Mouse (Mus musculus): Measurements from ENCODE around the gene Musk. TPM values are rescaled to one million over a fixed set of nuclear protein-coding genes. Genes with fewer than 3 reads are reported as not detected.
A peak's percentile ranks its signal among the peaks of the same experiment; 100 is the strongest.

The Musk gene
- polyA plus RNA-seq, 1 experiment from 2014 or later: 0.62 TPM

GRCm38 (mm10) chr4:58307421-58307820 is 21.7 kb downstream of the Musk start:
- ATAC-seq (replicated peaks; ENCODE audit: low FRiP score, low read depth) (no peak), DNase-seq (ENCODE audit: low spot score) (peak; percentile 19)
- Histone ChIP-seq H3K9ac (ENCODE audit: low read depth, low read length) (no peak overlapping the region), H3K27ac (no peak overlapping the region), H3K4me1 (replicated peaks; ENCODE audit: insufficient read depth, low read length) (peaks cover 7% of the 10 kb centered on the region; the same call in 1 of the 2 replicates), H3K27me3 (ENCODE audit: insufficient read depth, low read length) (no peaks in the 10 kb centered on the region), H3K36me3 (ENCODE audit: insufficient read depth, low read length) (no peaks in the 10 kb centered on the region), H3K4me2 (ENCODE audit: low read length) (no peak overlapping the region), H3K9me3 (replicated peaks; ENCODE audit: low read length) (no peaks in the 10 kb centered on the region), H3K4me3 (replicated peaks; ENCODE audit: low read depth, low read length) (no peak overlapping the region)
- no peak for TF ChIP-seq CTCF (IDR thresholded peaks at IDR 0.05; ENCODE audit: low read depth)
- WGBS: 37% methylated on average over 2 of the region's 2 CpGs

GRCm38 (mm10) chr4:58313344-58313743 is 27.6 kb downstream of the Musk start:
- no peak for TF ChIP-seq CTCF (IDR thresholded peaks at IDR 0.05; ENCODE audit: low read depth)
- Histone ChIP-seq H3K9me3 (replicated peaks; ENCODE audit: low read length) (no peaks in the 10 kb centered on the region), H3K9ac (ENCODE audit: low read depth, low read length) (no peak overlapping the region), H3K4me1 (replicated peaks; ENCODE audit: insufficient read depth, low read length) (no peaks in the 10 kb centered on the region), H3K36me3 (ENCODE audit: insufficient read depth, low read length) (no peaks in the 10 kb centered on the region), H3K27ac (no peak overlapping the region), H3K4me2 (ENCODE audit: low read length) (no peak overlapping the region), H3K27me3 (ENCODE audit: insufficient read depth, low read length) (no peaks in the 10 kb centered on the region), H3K4me3 (replicated peaks; ENCODE audit: low read depth, low read length) (no peak overlapping the region)
- WGBS: 50% methylated on average over 1 of the region's 1 CpGs
- peak; percentile 73 for DNase-seq (ENCODE audit: low spot score)
- ATAC-seq (replicated peaks; ENCODE audit: low FRiP score, low read depth): no peak

GRCm38 (mm10) chr4:58314942-58315508 is 29.3 kb downstream of the Musk start:
- TF ChIP-seq CTCF (IDR thresholded peaks at IDR 0.05; ENCODE audit: low read depth): no peak
- no peaks in the 10 kb centered on the region for H3K27me3 ChIP-seq (ENCODE audit: insufficient read depth, low read length)
- H3K9ac ChIP-seq (ENCODE audit: low read depth, low read length): no peak overlapping the region
- H3K9me3 ChIP-seq (replicated peaks; ENCODE audit: low read length): no peaks in the 10 kb centered on the region
- H3K4me3 ChIP-seq (replicated peaks; ENCODE audit: low read depth, low read length): no peak overlapping the region
- no peak; the same call in 1 of the 2 replicates for ATAC-seq (replicated peaks; ENCODE audit: low FRiP score, low read depth)
- H3K27ac ChIP-seq: peak overlapping the region; percentile 37; the same call in 1 of the 2 replicates
- H3K4me1 ChIP-seq (replicated peaks; ENCODE audit: insufficient read depth, low read length): no peaks in the 10 kb centered on the region
- no peak overlapping the region for H3K4me2 ChIP-seq (ENCODE audit: low read length)
- WGBS: 15% methylated on average over 4 of the region's 4 CpGs
- DNase-seq (ENCODE audit: low spot score): peak; percentile 93
- no peaks in the 10 kb centered on the region for H3K36me3 ChIP-seq (ENCODE audit: insufficient read depth, low read length)

GRCm38 (mm10) chr4:58317536-58317935 is 31.8 kb downstream of the Musk start:
- Histone ChIP-seq H3K4me2 (ENCODE audit: low read length) (no peak overlapping the region), H3K27ac (no peak overlapping the region), H3K9me3 (replicated peaks; ENCODE audit: low read length) (no peaks in the 10 kb centered on the region), H3K4me3 (replicated peaks; ENCODE audit: low read depth, low read length) (no peak overlapping the region), H3K9ac (ENCODE audit: low read depth, low read length) (no peak overlapping the region), H3K4me1 (replicated peaks; ENCODE audit: insufficient read depth, low read length) (no peaks in the 10 kb centered on the region), H3K27me3 (ENCODE audit: insufficient read depth, low read length) (no peaks in the 10 kb centered on the region), H3K36me3 (ENCODE audit: insufficient read depth, low read length) (no peaks in the 10 kb centered on the region)
- WGBS: 87% methylated on average over 3 of the region's 3 CpGs
- DNase-seq (ENCODE audit: low spot score) (no peak), ATAC-seq (replicated peaks; ENCODE audit: low FRiP score, low read depth) (no peak)
- TF ChIP-seq CTCF (IDR thresholded peaks at IDR 0.05; ENCODE audit: low read depth): no peak

GRCm38 (mm10) chr4:58320293-58320692 is 34.5 kb downstream of the Musk start:
- H3K9ac ChIP-seq (ENCODE audit: low read depth, low read length): no peak overlapping the region
- H3K36me3 ChIP-seq (ENCODE audit: insufficient read depth, low read length): no peaks in the 10 kb centered on the region
- no peaks in the 10 kb centered on the region for H3K4me1 ChIP-seq (replicated peaks; ENCODE audit: insufficient read depth, low read length)
- H3K27me3 ChIP-seq (ENCODE audit: insufficient read depth, low read length): no peaks in the 10 kb centered on the region
- 59% methylated on average over 4 of the region's 4 CpGs for WGBS
- no peak for TF ChIP-seq CTCF (IDR thresholded peaks at IDR 0.05; ENCODE audit: low read depth)
- DNase-seq (ENCODE audit: low spot score) (no peak), ATAC-seq (replicated peaks; ENCODE audit: low FRiP score, low read depth) (peak; percentile 85)
- no peak overlapping the region for H3K4me2 ChIP-seq (ENCODE audit: low read length)
- H3K9me3 ChIP-seq (replicated peaks; ENCODE audit: low read length): no peaks in the 10 kb centered on the region
- no peak overlapping the region for H3K4me3 ChIP-seq (replicated peaks; ENCODE audit: low read depth, low read length)
- H3K27ac ChIP-seq: no peak overlapping the region

GRCm38 (mm10) chr4:58326746-58327145 is 41.0 kb downstream of the Musk start:
- Histone ChIP-seq H3K4me2 (ENCODE audit: low read length) (no peak overlapping the region), H3K4me1 (replicated peaks; ENCODE audit: insufficient read depth, low read length) (no peaks in the 10 kb centered on the region), H3K36me3 (ENCODE audit: insufficient read depth, low read length) (no peaks in the 10 kb centered on the region), H3K27ac (no peak overlapping the region), H3K27me3 (ENCODE audit: insufficient read depth, low read length) (no peaks in the 10 kb centered on the region), H3K4me3 (replicated peaks; ENCODE audit: low read depth, low read length) (no peak overlapping the region), H3K9me3 (replicated peaks; ENCODE audit: low read length) (no peaks in the 10 kb centered on the region), H3K9ac (ENCODE audit: low read depth, low read length) (no peak overlapping the region)
- 59% methylated on average over 3 of the region's 3 CpGs for WGBS
- no peak for TF ChIP-seq CTCF (IDR thresholded peaks at IDR 0.05; ENCODE audit: low read depth)
- DNase-seq (ENCODE audit: low spot score) (peak; percentile 38), ATAC-seq (replicated peaks; ENCODE audit: low FRiP score, low read depth) (no peak)

- Histone ChIP-seq H3K27ac (no peak overlapping the region), H3K4me2 (ENCODE audit: low read length) (no peak overlapping the region), H3K4me3 (replicated peaks; ENCODE audit: low read depth, low read length) (no peak overlapping the region), H3K9ac (ENCODE audit: low read depth, low read length) (no peak overlapping the region), H3K36me3 (ENCODE audit: insufficient read depth, low read length) (no peaks in the 10 kb centered on the region), H3K4me1 (replicated peaks; ENCODE audit: insufficient read depth, low read length) (no peaks in the 10 kb centered on the region), H3K27me3 (ENCODE audit: insufficient read depth, low read length) (no peaks in the 10 kb centered on the region), H3K9me3 (replicated peaks; ENCODE audit: low read length) (no peaks in the 10 kb centered on the region)
- no peak for TF ChIP-seq CTCF (IDR thresholded peaks at IDR 0.05; ENCODE audit: low read depth)
- DNase-seq (ENCODE audit: low spot score) (no peak), ATAC-seq (replicated peaks; ENCODE audit: low FRiP score, low read depth) (no peak)
- 89% methylated on average over 4 of the region's 4 CpGs for WGBS
Observed at GRCm38 (mm10) chr4:58328231-58328630, 42.5 kb downstream of the Musk start.

Data from kidney, postnatal 0 days (tissue).